Mouse (Mus musculus) MEL (cell line): ENCODE measurements around the gene Opcml.

Source experiments
- CHD1 ChIP-seq: IDR thresholded peaks from 2 replicates; pipeline ENCODE4 v1.6.1; 2012; ENCODE audit warnings: low read depth, mild to moderate bottlenecking, inconsistent platforms, low read length, improper control_type of control experiment
- CTCF ChIP-seq, 3 experiments: IDR thresholded peaks in 2 of 3; conservative IDR thresholded peaks in 1 of 3; 2 replicates each; pipeline ENCODE4 v1.5.1; 2011 to 2012; ENCODE audit warnings: low read length in 3 of 3, low read depth in 2 of 3, mild to moderate bottlenecking in 2 of 3, improper control_type of control experiment in 1 of 3, inconsistent platforms in 1 of 3, mixed read lengths in 1 of 3, moderate library complexity in 1 of 3; ENCODE audit not compliant: control insufficient read depth in 1 of 3, insufficient read depth in 1 of 3, poor library complexity in 1 of 3, severe bottlenecking in 1 of 3
- GATA1 ChIP-seq: IDR thresholded peaks from 2 replicates; pipeline ENCODE4 v1.6.1; 2011; ENCODE audit warnings: low read depth, low read length, improper control_type of control experiment
- MAX ChIP-seq: IDR thresholded peaks from 2 replicates; pipeline ENCODE4 v1.6.1; 2011; ENCODE audit warnings: low read length, improper control_type of control experiment
- POLR2A ChIP-seq, 2 experiments: IDR thresholded peaks; 2 replicates each; pipeline ENCODE4 v1.6.1; 2011 to 2012; ENCODE audit warnings: low read length in 2 of 2, mild to moderate bottlenecking in 2 of 2, control low read depth in 1 of 2, improper control_type of control experiment in 1 of 2, low read depth in 1 of 2, moderate library complexity in 1 of 2; ENCODE audit not compliant: control insufficient read depth in 1 of 2, insufficient read depth in 1 of 2, poor library complexity in 1 of 2
- POLR2AphosphoS2 ChIP-seq: IDR thresholded peaks from 2 replicates; pipeline ENCODE4 v1.6.1; 2011; ENCODE audit warnings: low read length, improper control_type of control experiment
- RCOR1 ChIP-seq: IDR thresholded peaks from 2 replicates; pipeline ENCODE4 v1.6.1; 2012; ENCODE audit warnings: low read depth, mild to moderate bottlenecking, inconsistent platforms, low read length, improper control_type of control experiment
- TCF12 ChIP-seq: IDR thresholded peaks from 2 replicates; pipeline ENCODE4 v1.6.1; 2014; ENCODE audit warnings: low read depth, mild to moderate bottlenecking, inconsistent platforms, low read length, improper control_type of control experiment, moderate library complexity
- UBTF ChIP-seq: IDR thresholded peaks from 2 replicates; pipeline ENCODE4 v1.6.1; 2012; ENCODE audit warnings: low read depth, mild to moderate bottlenecking, inconsistent platforms, low read length, improper control_type of control experiment, moderate library complexity, borderline replicate concordance; ENCODE audit not compliant: insufficient read depth
- ZNF384 ChIP-seq: IDR thresholded peaks from 2 replicates; pipeline ENCODE4 v1.6.1; 2012; ENCODE audit warnings: low read depth, mild to moderate bottlenecking, inconsistent platforms, low read length, improper control_type of control experiment

DNA sequence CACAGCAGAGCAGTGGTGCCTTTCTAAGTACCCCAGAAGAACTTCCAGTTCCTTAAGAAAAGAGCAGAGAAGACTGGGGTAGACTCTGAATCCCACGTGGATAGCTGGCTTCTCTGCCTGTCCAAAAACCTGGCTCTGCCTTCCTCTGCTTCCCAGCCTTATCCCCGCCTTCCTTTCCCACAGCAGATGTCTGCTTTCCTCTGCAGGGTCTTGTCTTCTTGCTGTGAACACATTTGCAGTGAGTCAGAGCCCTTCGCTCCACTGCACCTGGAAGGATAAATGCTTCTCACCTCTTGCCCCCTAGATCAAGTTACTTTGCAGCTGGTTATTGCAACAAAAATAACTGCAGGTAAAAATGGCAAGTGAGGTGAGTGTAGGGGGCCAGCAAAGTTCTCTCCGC lies 290.1 kb downstream of the Opcml start:
- TF ChIP-seq TCF12 (no peak), CTCF (IDR thresholded peaks at IDR 0.05 in 2 of 3, conservative IDR thresholded peaks at IDR 0.05 in 1 of 3; ENCODE audit: control insufficient read depth in 1 of 3, insufficient read depth in 1 of 3, low read depth in 2 of 3, low read length in 3 of 3, poor library complexity in 1 of 3, severe bottlenecking in 1 of 3) (no peak), RCOR1 (no peak), POLR2AphosphoS2 (no peak), CHD1 (no peak), MAX (no peak), POLR2A (IDR thresholded peaks at IDR 0.05; ENCODE audit: control insufficient read depth in 1 of 2, insufficient read depth in 1 of 2, low read depth in 1 of 2, low read length in 2 of 2, poor library complexity in 1 of 2) (no peak), ZNF384 (no peak), GATA1 (no peak), UBTF (no peak)
